Mouse (Mus musculus) kidney, adult 2 months (tissue): ENCODE results near the gene Gm28048. TPM values are rescaled to one million over a fixed set of nuclear protein-coding genes. Genes with fewer than 3 reads are reported as not detected.

ENCODE experiments used
- DNase-seq: peaks from one replicate; pipeline ENCODE4 v3.0.0; 2021
- H3K27ac ChIP-seq: fragments of 200-500 bp; 2 replicates; pipeline ENCODE4 v1.5.1; 2012; ENCODE audit warnings: low read depth, low read length, control low read depth, inconsistent platforms; ENCODE audit not compliant: insufficient read depth
- H3K27me3 ChIP-seq: fragments of 200-500 bp; replicated peaks from 2 replicates; pipeline ENCODE4 v1.6.1; 2012; ENCODE audit warnings: mild to moderate bottlenecking, moderate library complexity, low read length, inconsistent platforms; ENCODE audit not compliant: control insufficient read depth, insufficient read depth
- H3K36me3 ChIP-seq: fragments of 200-500 bp; 2 replicates; pipeline ENCODE4 v1.6.1; 2012; ENCODE audit warnings: mild to moderate bottlenecking, moderate library complexity, low read length, inconsistent platforms; ENCODE audit not compliant: control insufficient read depth, insufficient read depth
- H3K4me1 ChIP-seq: fragments of 200-500 bp; 2 replicates; pipeline ENCODE4 v1.6.1; 2011; ENCODE audit warnings: low read length; ENCODE audit not compliant: control insufficient read depth, insufficient read depth
- H3K4me3 ChIP-seq: fragments of 200-500 bp; 2 replicates; pipeline ENCODE4 v1.5.1; 2011; ENCODE audit warnings: mild to moderate bottlenecking, low read depth, low read length, control low read depth; ENCODE audit not compliant: insufficient read depth
- CTCF ChIP-seq: fragments of 200-500 bp; conservative IDR thresholded peaks from 2 replicates; pipeline ENCODE4 v1.5.1; 2011; ENCODE audit warnings: low read depth, mild to moderate bottlenecking, control low read depth, low read length, moderate library complexity, mixed read lengths; ENCODE audit not compliant: insufficient read depth, insufficient read length
- POLR2A ChIP-seq: fragments of 200-500 bp; IDR thresholded peaks from one replicate; pipeline ENCODE4 v1.6.1; 2011; ENCODE audit warnings: low read depth, low read length, control low read depth
- WGBS: fragments of 180-500 bp; shearing (Covaris S2); methylation state at CpG from one replicate; pipeline ENCODE4 v1.1.7; 2018; 5-methylcytosine and 5-hydroxymethylcytosine counted together
- polyA plus RNA-seq: library from polyadenylated mRNA; depleted of rRNA; stranded (reverse); fragments of >200 nt; gene quantifications from 2 replicates; pipeline ENCODE4 v1.2.3, GENCODE M21; 2012

Gm28048 gene
- polyA plus RNA-seq, 1 experiment: 1.7 TPM

GRCm38 (mm10) chr11:22854571-22854970, 127.3 kb downstream of the Gm28048 start:
- WGBS: 53% methylated on average over 4 of the region's 4 CpGs
- no peaks in the 10 kb centered on the region for H3K36me3 ChIP-seq
- H3K27me3 ChIP-seq: no peaks in the 10 kb centered on the region
- no peak overlapping the region for H3K4me3 ChIP-seq
- H3K27ac ChIP-seq: peak overlapping the region; percentile 44; the same call in 1 of the 2 replicates
- H3K4me1 ChIP-seq: peaks cover 48% of the 10 kb centered on the region
- DNase-seq: peak; percentile 24
- TF ChIP-seq CTCF (no peak), POLR2A (no peak)

- 38% methylated on average over 2 of the region's 2 CpGs for WGBS
- H3K4me1 ChIP-seq: peaks cover 52% of the 10 kb centered on the region
- no peak overlapping the region for H3K4me3 ChIP-seq
- no peaks in the 10 kb centered on the region for H3K36me3 ChIP-seq
- H3K27me3 ChIP-seq: no peaks in the 10 kb centered on the region
- DNase-seq: peak; percentile 24
- TF ChIP-seq CTCF: no peak
- no peak for TF ChIP-seq POLR2A
- peak overlapping the region; percentile 74 for H3K27ac ChIP-seq
Measured at GRCm38 (mm10) chr11:22853477-22854157, 128.3 kb downstream of the Gm28048 start.

- peak; percentile 15 for DNase-seq
- TF ChIP-seq CTCF (no peak), POLR2A (no peak)
- Histone ChIP-seq H3K4me1 (peaks cover 62% of the 10 kb centered on the region), H3K27me3 (no peaks in the 10 kb centered on the region), H3K4me3 (no peak overlapping the region), H3K36me3 (no peaks in the 10 kb centered on the region), H3K27ac (peak overlapping the region; percentile 74)
- WGBS: 24% methylated on average over 1 of the region's 1 CpGs
Measured at GRCm38 (mm10) chr11:22852510-22852909, 129.4 kb downstream of the Gm28048 start.

GRCm38 (mm10) chr11:22851416-22851815, 130.5 kb downstream of the Gm28048 start:
- peak; percentile 70 for DNase-seq
- Histone ChIP-seq H3K36me3 (no peaks in the 10 kb centered on the region), H3K4me3 (no peak overlapping the region), H3K27ac (0 out of 2 replicates have a peak overlapping the region, but pooled peaks have one; percentile 6), H3K27me3 (no peaks in the 10 kb centered on the region), H3K4me1 (peaks cover 68% of the 10 kb centered on the region)
- WGBS: 26% methylated on average over 4 of the region's 4 CpGs
- no peak for TF ChIP-seq POLR2A
- no peak for TF ChIP-seq CTCF

- H3K27me3 ChIP-seq: no peaks in the 10 kb centered on the region
- TF ChIP-seq CTCF (0 out of 2 replicates have a peak, but pooled peaks have one; percentile 19), POLR2A (no peak)
- peak overlapping the region; percentile 61 for H3K27ac ChIP-seq
Measured at GRCm38 (mm10) chr11:22850077-22850476, 131.8 kb downstream of the Gm28048 start.

GRCm38 (mm10) chr11:22848649-22849195, 133.2 kb downstream of the Gm28048 start:
- peak; percentile 51 for DNase-seq
- Histone ChIP-seq H3K27me3 (no peaks in the 10 kb centered on the region), H3K27ac (peak overlapping the region; percentile 92), H3K4me3 (no peak overlapping the region), H3K4me1 (peaks cover 81% of the 10 kb centered on the region), H3K36me3 (no peaks in the 10 kb centered on the region)
- 34% methylated on average over 5 of the region's 5 CpGs for WGBS
- TF ChIP-seq CTCF: no peak

More at GRCm38 (mm10) chr11:22850077-22850476, 131.8 kb downstream of the Gm28048 start:
- H3K4me1 ChIP-seq: peaks cover 81% of the 10 kb centered on the region
- peak; percentile 77 for DNase-seq
- WGBS: 26% methylated on average over 4 of the region's 4 CpGs
- H3K36me3 ChIP-seq: no peaks in the 10 kb centered on the region
- no peak overlapping the region for H3K4me3 ChIP-seq
